Mouse (Mus musculus): ENCODE data around the gene Mycl.
A peak's percentile ranks its signal among the peaks of the same experiment; 100 is the strongest.

Mycl gene

GRCm38 (mm10) chr4:123021591-123021990, 26.1 kb downstream of the Mycl start:
- DNase-seq = no peak

- no peak for DNase-seq
These were observed 27.4 kb downstream of the Mycl start for GRCm38 (mm10) chr4:123022896-123023295.

- DNase-seq = no peak
These were observed 30.0 kb downstream of the Mycl start for GRCm38 (mm10) chr4:123025418-123025817.

GRCm38 (mm10) chr4:123026161-123026560, 30.7 kb downstream of the Mycl start:
- no peak for DNase-seq

- no peak for DNase-seq
These were observed 31.1 kb downstream of the Mycl start for GRCm38 (mm10) chr4:123026597-123026996.

- DNase-seq = no peak
These were observed 39.4 kb downstream of the Mycl start for GRCm38 (mm10) chr4:123034841-123035240.

GRCm38 (mm10) chr4:123035636-123036035, 40.2 kb downstream of the Mycl start:
- DNase-seq = no peak

- no peak for DNase-seq
These were observed 41.3 kb downstream of the Mycl start for GRCm38 (mm10) chr4:123036710-123037109.

- DNase-seq = no peak
These were observed 45.7 kb downstream of the Mycl start for GRCm38 (mm10) chr4:123041131-123041530.

- DNase-seq = no peak
These were observed 48.4 kb downstream of the Mycl start for GRCm38 (mm10) chr4:123043858-123044257.

GRCm38 (mm10) chr4:123044842-123045241, 49.4 kb downstream of the Mycl start:
- no peak for DNase-seq

GRCm38 (mm10) chr4:123046300-123046699, 50.8 kb downstream of the Mycl start:
- no peak for DNase-seq

GRCm38 (mm10) chr4:123050681-123051211, 55.3 kb downstream of the Mycl start:
- DNase-seq = peak; percentile 4
